Mouse (Mus musculus): ENCODE measurements around the gene S1pr5. TPM values are rescaled to one million over a fixed set of nuclear protein-coding genes. Genes with fewer than 3 reads are reported as not detected.
"Not testable (repeated sequence)": the region's sequence is repeated elsewhere in the genome, so short reads cannot be mapped to it uniquely, and the experiment has no call there.

The S1pr5 gene
- polyA plus RNA-seq, 1 experiment from 2014 or later = 2.0 TPM

DNA sequence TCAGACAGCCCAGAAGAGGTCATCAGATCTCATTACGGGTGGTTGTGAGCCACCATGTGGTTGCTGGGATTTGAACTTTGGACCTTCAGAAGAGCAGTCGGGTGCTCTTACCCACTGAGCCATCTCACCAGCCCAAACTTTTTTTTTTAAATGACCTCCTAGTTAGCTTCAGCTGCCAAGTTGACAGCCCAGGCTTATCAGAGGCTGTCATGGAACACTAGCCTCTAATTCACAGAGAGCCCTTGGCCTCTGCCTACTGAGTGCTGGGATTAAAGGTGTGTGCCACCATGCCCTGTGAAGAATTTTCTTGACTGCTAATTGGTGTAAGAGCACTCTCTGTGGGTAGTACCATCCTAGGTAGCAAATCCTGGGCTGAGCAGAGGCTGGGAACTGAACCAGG is 24.8 kb downstream of the S1pr5 start:
- H3K36me3 ChIP-seq (ENCODE audit: control insufficient read depth, insufficient read depth, low read length); H3K4me2 ChIP-seq (ENCODE audit: low read depth, low read length); ATAC-seq (ENCODE audit: insufficient read depth, low FRiP score); H3K4me1 ChIP-seq (ENCODE audit: control insufficient read depth, insufficient read depth, low read length); H3K9me3 ChIP-seq (replicated peaks; ENCODE audit: control insufficient read depth, low read length); H3K27me3 ChIP-seq (ENCODE audit: control insufficient read depth, insufficient read depth, low read length); H3K9ac ChIP-seq (ENCODE audit: low read length); H3K27ac ChIP-seq (ENCODE audit: low read length); H3K4me3 ChIP-seq (replicated peaks; ENCODE audit: low read length): not testable (repeated sequence)
- WGBS = 89% methylated on average over 1 of the region's 2 CpGs

GRCm38 (mm10) chr9:21221383-21221929 is 26.8 kb downstream of the S1pr5 start:
- no peaks in the 10 kb centered on the region for H3K36me3 ChIP-seq (ENCODE audit: control insufficient read depth, insufficient read depth, low read length)
- H3K27me3 ChIP-seq (ENCODE audit: control insufficient read depth, insufficient read depth, low read length) = no peaks in the 10 kb centered on the region
- H3K9ac ChIP-seq (ENCODE audit: low read length) = no peak overlapping the region
- ATAC-seq (ENCODE audit: insufficient read depth, low FRiP score) = no peak
- H3K4me2 ChIP-seq (ENCODE audit: low read depth, low read length) = no peak overlapping the region; the same call in 1 of the 2 replicates
- 17% methylated on average over 7 of the region's 7 CpGs for WGBS
- 0 out of 2 replicates have a peak, but pooled peaks cover 4% of the 10 kb centered on the region for H3K4me1 ChIP-seq (ENCODE audit: control insufficient read depth, insufficient read depth, low read length)
- H3K27ac ChIP-seq (ENCODE audit: low read length) = no peak overlapping the region
- no peaks in the 10 kb centered on the region for H3K9me3 ChIP-seq (replicated peaks; ENCODE audit: control insufficient read depth, low read length)
- H3K4me3 ChIP-seq (replicated peaks; ENCODE audit: low read length) = no peak overlapping the region

DNA sequence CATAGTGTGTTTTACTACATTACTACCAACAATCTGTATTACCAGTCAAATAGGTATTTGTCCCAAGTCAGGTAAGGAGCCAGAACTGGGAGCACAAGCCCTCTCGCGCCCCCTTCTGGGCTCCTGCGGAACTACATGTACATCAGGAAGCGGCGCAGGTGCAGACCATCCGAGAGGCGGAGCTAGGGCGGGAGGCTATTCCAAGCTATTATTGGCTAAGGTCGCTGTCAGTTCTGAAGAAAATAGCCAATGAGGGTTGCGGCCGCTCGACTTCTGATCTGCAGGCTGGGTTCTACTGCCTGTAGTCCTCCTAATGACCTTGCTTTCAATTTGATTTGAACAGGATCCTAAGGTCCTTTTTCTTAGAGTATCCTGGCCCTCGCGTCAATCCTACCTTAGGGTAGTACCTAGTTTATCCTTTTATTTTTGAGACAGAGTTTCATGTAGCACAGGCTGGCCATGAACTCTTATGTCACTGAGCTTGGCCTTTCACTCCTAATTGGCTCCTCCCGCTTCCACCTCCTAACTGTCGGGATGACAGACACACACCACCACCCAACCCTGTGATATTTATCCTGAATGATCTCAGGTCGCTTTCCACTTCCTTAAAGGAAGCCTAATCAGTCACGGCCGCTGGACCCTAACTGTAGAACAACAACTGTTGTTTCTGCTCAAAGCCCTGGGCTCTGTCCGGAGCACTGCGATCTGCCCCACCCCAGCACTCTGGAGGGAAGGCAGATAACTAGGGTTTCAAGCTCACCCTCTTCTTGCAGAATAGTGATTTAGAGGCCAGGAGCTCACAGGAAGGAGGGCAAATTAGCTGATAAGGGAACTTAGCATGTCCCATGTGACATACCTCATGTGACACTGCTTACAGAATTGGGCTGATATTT is 27.5 kb downstream of the S1pr5 start:
- 13% methylated on average over 21 of the region's 21 CpGs for WGBS

DNA sequence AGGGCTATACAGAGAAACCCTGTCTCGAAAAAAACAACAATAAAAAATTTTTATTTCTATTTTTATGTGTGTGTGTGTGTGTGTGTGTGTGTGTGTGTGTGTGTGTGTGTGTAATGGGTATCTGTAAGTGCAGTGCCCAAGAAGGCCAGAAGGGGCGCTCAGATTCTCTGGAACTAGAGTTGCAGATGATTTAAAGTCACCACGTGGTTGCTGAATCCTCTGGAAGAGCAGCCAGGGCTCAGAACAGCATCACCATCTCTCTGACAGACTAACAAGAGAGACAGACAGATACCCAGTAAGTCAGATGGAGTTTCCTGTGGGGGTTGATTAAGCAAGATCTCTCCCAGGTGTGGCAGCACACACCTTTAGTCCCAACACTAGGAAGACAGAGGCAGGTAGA is 28.4 kb downstream of the S1pr5 start:
- Histone ChIP-seq H3K27ac (ENCODE audit: low read length) (no peak overlapping the region), H3K9ac (ENCODE audit: low read length) (no peak overlapping the region), H3K36me3 (ENCODE audit: control insufficient read depth, insufficient read depth, low read length) (no peaks in the 10 kb centered on the region), H3K9me3 (replicated peaks; ENCODE audit: control insufficient read depth, low read length) (no peaks in the 10 kb centered on the region), H3K4me3 (replicated peaks; ENCODE audit: low read length) (no peak overlapping the region), H3K4me2 (ENCODE audit: low read depth, low read length) (no peak overlapping the region), H3K27me3 (ENCODE audit: control insufficient read depth, insufficient read depth, low read length) (no peaks in the 10 kb centered on the region), H3K4me1 (ENCODE audit: control insufficient read depth, insufficient read depth, low read length) (0 out of 2 replicates have a peak, but pooled peaks cover 4% of the 10 kb centered on the region)
- WGBS = 64% methylated on average over 3 of the region's 3 CpGs
- no peak for ATAC-seq (ENCODE audit: insufficient read depth, low FRiP score)

More for the DNA sequence above, 27.5 kb downstream of the S1pr5 start:
- Histone ChIP-seq H3K9me3 (replicated peaks; ENCODE audit: control insufficient read depth, low read length) (no peaks in the 10 kb centered on the region), H3K9ac (ENCODE audit: low read length) (peak overlapping the region; percentile 13), H3K4me1 (ENCODE audit: control insufficient read depth, insufficient read depth, low read length) (0 out of 2 replicates have a peak, but pooled peaks cover 4% of the 10 kb centered on the region), H3K36me3 (ENCODE audit: control insufficient read depth, insufficient read depth, low read length) (no peaks in the 10 kb centered on the region), H3K4me3 (replicated peaks; ENCODE audit: low read length) (peak overlapping the region; percentile 34), H3K4me2 (ENCODE audit: low read depth, low read length) (peak overlapping the region; percentile 53), H3K27ac (ENCODE audit: low read length) (peak overlapping the region; percentile 34; the same call in 1 of the 2 replicates), H3K27me3 (ENCODE audit: control insufficient read depth, insufficient read depth, low read length) (no peaks in the 10 kb centered on the region)
- ATAC-seq (ENCODE audit: insufficient read depth, low FRiP score) = peak; percentile 89; the same call in 1 of the 2 replicates

DNA sequence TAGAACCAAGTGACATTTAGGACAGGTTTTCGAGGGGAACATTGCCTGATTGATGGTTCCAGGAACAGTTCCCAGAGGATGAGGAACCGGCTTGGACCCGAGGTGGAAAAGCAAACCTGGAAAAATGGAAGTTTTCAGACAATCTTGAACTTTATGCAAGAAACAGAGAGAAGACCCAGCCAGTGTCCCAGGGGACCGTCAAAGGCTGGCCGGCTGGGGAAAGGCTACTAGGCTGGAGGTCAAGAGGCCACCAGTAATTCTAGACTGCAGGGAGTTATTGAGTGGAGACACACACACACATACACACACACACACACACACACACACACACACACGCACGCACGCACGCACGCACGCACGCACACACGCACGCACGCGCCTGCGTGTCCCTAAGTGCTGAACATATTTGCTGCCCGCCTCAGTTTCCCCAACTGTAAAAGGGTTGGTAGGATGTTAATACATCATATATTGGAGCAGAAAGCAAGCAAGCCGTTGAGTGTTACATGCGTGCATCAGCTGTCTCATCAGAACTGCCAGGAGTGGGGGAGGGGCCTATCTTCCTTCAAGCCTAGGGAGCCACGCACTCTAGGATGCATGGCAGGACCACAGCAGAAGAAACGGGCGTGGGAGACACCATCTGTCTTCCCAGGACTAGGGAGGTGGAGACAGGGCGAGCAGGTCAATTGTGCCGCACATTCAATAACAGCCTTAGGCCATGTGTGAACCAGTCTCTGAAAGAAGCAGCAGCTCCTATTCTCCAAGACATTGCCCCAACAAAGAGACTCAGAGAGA is 32.0 kb downstream of the S1pr5 start:
- Histone ChIP-seq H3K4me2 (ENCODE audit: low read depth, low read length) (no peak overlapping the region), H3K9ac (ENCODE audit: low read length) (peak overlapping the region; percentile 38; the same call in 1 of the 2 replicates), H3K36me3 (ENCODE audit: control insufficient read depth, insufficient read depth, low read length) (no peaks in the 10 kb centered on the region), H3K4me1 (ENCODE audit: control insufficient read depth, insufficient read depth, low read length) (0 out of 2 replicates have a peak, but pooled peaks cover 4% of the 10 kb centered on the region), H3K9me3 (replicated peaks; ENCODE audit: control insufficient read depth, low read length) (no peaks in the 10 kb centered on the region), H3K27me3 (ENCODE audit: control insufficient read depth, insufficient read depth, low read length) (no peaks in the 10 kb centered on the region), H3K27ac (ENCODE audit: low read length) (no peak overlapping the region), H3K4me3 (replicated peaks; ENCODE audit: low read length) (no peak overlapping the region)
- 60% methylated on average over 25 of the region's 25 CpGs for WGBS
- ATAC-seq (ENCODE audit: insufficient read depth, low FRiP score) = no peak

GRCm38 (mm10) chr9:21213617-21214190 is 34.5 kb downstream of the S1pr5 start:
- no peak overlapping the region for H3K9ac ChIP-seq (ENCODE audit: low read length)
- WGBS = 49% methylated on average over 7 of the region's 7 CpGs
- H3K9me3 ChIP-seq (replicated peaks; ENCODE audit: control insufficient read depth, low read length) = no peaks in the 10 kb centered on the region
- H3K36me3 ChIP-seq (ENCODE audit: control insufficient read depth, insufficient read depth, low read length) = no peaks in the 10 kb centered on the region
- no peaks in the 10 kb centered on the region for H3K4me1 ChIP-seq (ENCODE audit: control insufficient read depth, insufficient read depth, low read length)
- no peak overlapping the region for H3K4me3 ChIP-seq (replicated peaks; ENCODE audit: low read length)
- no peak overlapping the region for H3K27ac ChIP-seq (ENCODE audit: low read length)
- H3K4me2 ChIP-seq (ENCODE audit: low read depth, low read length) = no peak overlapping the region
- no peak for ATAC-seq (ENCODE audit: insufficient read depth, low FRiP score)
- H3K27me3 ChIP-seq (ENCODE audit: control insufficient read depth, insufficient read depth, low read length) = no peaks in the 10 kb centered on the region

GRCm38 (mm10) chr9:21211624-21212023 is 36.6 kb downstream of the S1pr5 start:
- no peak overlapping the region for H3K9ac ChIP-seq (ENCODE audit: low read length)

GRCm38 (mm10) chr9:21210821-21211220 is 37.4 kb downstream of the S1pr5 start:
- Histone ChIP-seq H3K4me2 (ENCODE audit: low read depth, low read length) (no peak overlapping the region), H3K4me1 (ENCODE audit: control insufficient read depth, insufficient read depth, low read length) (no peaks in the 10 kb centered on the region), H3K36me3 (ENCODE audit: control insufficient read depth, insufficient read depth, low read length) (no peaks in the 10 kb centered on the region), H3K9ac (ENCODE audit: low read length) (no peak overlapping the region), H3K27ac (ENCODE audit: low read length) (no peak overlapping the region), H3K27me3 (ENCODE audit: control insufficient read depth, insufficient read depth, low read length) (no peaks in the 10 kb centered on the region), H3K4me3 (replicated peaks; ENCODE audit: low read length) (no peak overlapping the region), H3K9me3 (replicated peaks; ENCODE audit: control insufficient read depth, low read length) (no peaks in the 10 kb centered on the region)
- ATAC-seq (ENCODE audit: insufficient read depth, low FRiP score) = no peak
- 74% methylated on average over 6 of the region's 6 CpGs for WGBS

More at GRCm38 (mm10) chr9:21211624-21212023, 36.6 kb downstream of the S1pr5 start:
- no peak overlapping the region for H3K4me2 ChIP-seq (ENCODE audit: low read depth, low read length)
- 74% methylated on average over 7 of the region's 7 CpGs for WGBS
- H3K36me3 ChIP-seq (ENCODE audit: control insufficient read depth, insufficient read depth, low read length) = no peaks in the 10 kb centered on the region
- no peak for ATAC-seq (ENCODE audit: insufficient read depth, low FRiP score)
- no peak overlapping the region for H3K27ac ChIP-seq (ENCODE audit: low read length)
- no peaks in the 10 kb centered on the region for H3K4me1 ChIP-seq (ENCODE audit: control insufficient read depth, insufficient read depth, low read length)
- no peak overlapping the region for H3K4me3 ChIP-seq (replicated peaks; ENCODE audit: low read length)
- H3K9me3 ChIP-seq (replicated peaks; ENCODE audit: control insufficient read depth, low read length) = no peaks in the 10 kb centered on the region
- no peaks in the 10 kb centered on the region for H3K27me3 ChIP-seq (ENCODE audit: control insufficient read depth, insufficient read depth, low read length)
